Mouse (Mus musculus): ENCODE data around the gene Akr1c19.

Akr1c19 gene

DNA sequence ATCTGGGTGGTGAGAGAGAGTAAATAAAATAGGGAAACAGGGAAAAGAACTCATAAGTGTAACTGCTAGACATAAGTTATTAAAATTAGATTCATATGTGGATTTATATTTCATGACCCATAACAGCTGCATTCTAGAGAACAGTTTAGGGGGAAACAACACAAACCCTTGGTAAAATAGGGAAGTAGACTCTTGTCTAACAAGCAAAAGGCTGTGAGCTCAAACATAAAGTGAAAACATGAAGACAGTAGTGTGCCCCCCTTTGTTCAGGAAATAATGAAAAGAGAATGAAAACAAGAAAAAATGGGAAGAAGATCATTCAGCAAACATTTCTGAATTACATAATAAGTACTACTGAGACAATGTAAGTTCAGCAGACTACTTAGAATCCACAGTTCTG is 42.4 kb downstream of the Akr1c19 start:
- no peak for DNase-seq (ENCODE audit: low read depth)

DNA sequence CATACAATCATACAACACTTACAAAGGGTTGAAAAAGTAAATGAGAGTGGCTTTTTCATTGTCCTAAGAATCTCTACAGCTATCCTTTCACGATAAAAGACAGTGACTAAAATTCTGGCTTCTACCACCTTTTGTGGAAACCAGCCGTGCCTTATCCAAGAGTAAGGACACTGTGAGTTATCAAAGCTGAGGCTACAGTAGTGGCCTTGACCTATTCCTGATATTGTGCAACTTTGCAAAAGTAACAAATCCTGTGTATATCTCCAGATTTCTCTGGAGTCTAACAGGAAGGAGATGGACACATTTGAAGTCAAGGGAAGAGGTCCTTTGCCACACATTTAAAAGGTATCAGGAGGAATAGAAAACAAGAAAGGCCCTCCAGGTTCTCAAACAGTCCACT is 49.0 kb downstream of the Akr1c19 start:
- DNase-seq (ENCODE audit: low read depth) = no peak

DNA sequence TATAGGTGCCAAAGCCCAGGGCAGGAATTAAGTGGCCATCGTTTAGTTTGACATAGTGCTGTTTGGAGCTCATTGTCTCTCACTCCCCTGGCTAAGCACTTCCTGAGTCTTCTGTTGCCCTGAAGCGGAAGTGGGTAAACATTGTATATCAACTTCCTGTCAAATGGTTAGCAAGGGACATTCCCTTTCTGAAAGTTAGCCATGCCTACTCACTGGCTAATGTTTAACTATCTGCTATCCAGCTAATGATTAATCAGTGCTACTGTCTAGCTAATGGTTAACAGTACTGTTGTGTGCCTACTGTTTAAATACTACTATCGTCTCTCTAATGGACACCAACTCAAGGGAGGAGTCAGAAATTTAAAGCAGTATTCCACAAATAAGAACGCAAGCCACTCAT is 50.8 kb downstream of the Akr1c19 start, which contains the start of gene Akr1c12:
Gene Akr1c12 (minus strand): TSS at position 150 of the 400 bp plus-strand sequence.
- no peak for DNase-seq (ENCODE audit: low read depth)

DNA sequence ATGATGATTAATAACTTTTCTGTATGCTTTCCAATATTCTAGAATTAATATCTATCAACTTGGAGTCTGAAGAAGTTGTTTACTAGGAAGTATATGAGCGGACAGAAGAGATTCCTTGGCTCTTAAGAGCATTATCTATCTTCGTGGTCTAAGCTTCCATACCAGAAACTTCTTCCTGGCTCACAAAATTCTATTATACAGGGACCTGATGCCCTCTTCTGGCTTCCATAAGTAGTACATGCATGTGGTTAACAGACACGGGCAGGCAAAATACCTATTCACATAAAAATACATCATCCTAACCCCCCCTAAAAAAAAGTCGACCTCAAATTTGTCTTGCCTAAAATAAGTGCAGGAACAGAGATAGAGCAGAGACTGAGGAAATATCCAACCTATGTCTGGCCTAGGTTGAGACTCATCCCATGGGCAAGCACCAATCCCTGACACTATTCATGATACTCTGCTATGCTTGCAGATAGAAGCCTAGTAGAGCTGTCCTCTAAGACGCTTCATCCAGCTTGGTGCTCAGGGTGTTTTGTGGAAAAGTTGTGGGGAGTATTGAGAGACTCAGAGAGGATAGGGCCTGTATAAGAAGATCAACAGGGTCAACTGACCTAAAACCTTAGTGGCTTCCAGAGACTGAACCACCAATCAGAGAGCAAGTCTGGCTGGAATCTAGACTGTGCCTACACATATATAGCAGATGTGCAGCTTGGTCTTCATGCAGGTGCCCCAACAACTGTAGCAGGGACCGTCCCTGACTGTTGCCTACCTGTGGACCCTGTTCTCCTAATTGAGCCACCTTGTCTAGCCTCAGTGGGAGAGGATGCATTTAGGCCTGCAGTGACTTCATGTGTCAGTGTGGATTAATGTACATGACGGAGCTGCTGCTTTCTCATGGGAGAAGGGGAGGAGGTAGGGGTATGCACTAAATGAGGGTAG is 53.2 kb downstream of the Akr1c19 start:
- DNase-seq (ENCODE audit: low read depth) = peak; percentile 65

DNA sequence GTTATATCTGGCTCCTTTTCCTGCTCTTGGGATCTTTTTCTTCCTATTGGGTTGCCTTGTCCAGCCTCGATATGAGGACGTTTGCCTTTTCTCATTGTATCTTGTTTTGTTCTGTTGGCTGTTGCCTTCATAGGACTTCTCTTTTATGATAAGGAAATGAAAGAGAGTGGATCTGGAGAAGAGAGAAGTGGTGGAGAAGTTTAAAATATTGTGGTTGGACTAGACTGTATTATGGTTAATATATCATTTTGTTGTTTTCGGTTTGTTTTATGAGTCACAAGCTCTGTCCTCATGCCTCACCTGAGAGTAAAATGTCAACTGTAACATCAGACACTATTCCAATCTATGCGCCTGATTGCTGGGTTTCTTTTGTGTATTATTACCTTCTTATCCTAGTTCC is 68.5 kb downstream of the Akr1c19 start:
- DNase-seq (ENCODE audit: low read depth) = no peak
